Mouse (Mus musculus) MEL-GATA-1-ER (cell line): Measurements from ENCODE around the gene Myzap.
"Not testable (repeated sequence)": the region's sequence is repeated elsewhere in the genome, so short reads cannot be mapped to it uniquely, and the experiment has no call there.

ENCODE experiments used
- DNase-seq: peaks from one replicate; pipeline ENCODE4 v3.0.0-alpha.2; 2012; ENCODE audit warnings: low read depth; ENCODE audit errors: extremely low read depth

Gene Myzap

GRCm38 (mm10) chr9:71591938-71592548 is at the start of gene Myzap:
Myzap (minus strand) TSS chr9:71592360.
- DNase-seq = peak; percentile 57

GRCm38 (mm10) chr9:71640361-71640927 is 48.3 kb upstream of the Myzap start:
- no peak for DNase-seq

- DNase-seq = no peak
These were observed 46.0 kb upstream of the Myzap start for GRCm38 (mm10) chr9:71638198-71638597.

- DNase-seq = no peak
These were observed 44.7 kb upstream of the Myzap start for GRCm38 (mm10) chr9:71636854-71637253.

- no peak for DNase-seq
These were observed 43.5 kb upstream of the Myzap start for GRCm38 (mm10) chr9:71635627-71636026.

- DNase-seq = no peak
These were observed 42.8 kb upstream of the Myzap start for GRCm38 (mm10) chr9:71634916-71635315.

- DNase-seq = no peak
These were observed 36.8 kb upstream of the Myzap start for GRCm38 (mm10) chr9:71628921-71629320.

- no peak for DNase-seq
These were observed 36.1 kb upstream of the Myzap start for GRCm38 (mm10) chr9:71628286-71628685.

- DNase-seq = no peak
These were observed 33.8 kb upstream of the Myzap start for GRCm38 (mm10) chr9:71625961-71626360.

- no peak for DNase-seq
These were observed 32.8 kb upstream of the Myzap start for GRCm38 (mm10) chr9:71624793-71625495.

GRCm38 (mm10) chr9:71623871-71624569 is 31.9 kb upstream of the Myzap start:
- DNase-seq = no peak

- no peak for DNase-seq
These were observed 30.4 kb upstream of the Myzap start for GRCm38 (mm10) chr9:71622593-71622992.

GRCm38 (mm10) chr9:71621968-71622367 is 29.8 kb upstream of the Myzap start:
- DNase-seq = no peak

GRCm38 (mm10) chr9:71620116-71620515 is 28.0 kb upstream of the Myzap start:
- DNase-seq = not testable (repeated sequence)

- DNase-seq = no peak
These were observed 25.2 kb upstream of the Myzap start for GRCm38 (mm10) chr9:71617363-71617762.

GRCm38 (mm10) chr9:71616185-71616584 is 24.0 kb upstream of the Myzap start:
- DNase-seq = peak; percentile 77

- DNase-seq = no peak
These were observed 22.5 kb upstream of the Myzap start for GRCm38 (mm10) chr9:71614643-71615042.

- DNase-seq = no peak
These were observed 20.8 kb upstream of the Myzap start for GRCm38 (mm10) chr9:71612981-71613380.

GRCm38 (mm10) chr9:71611876-71612275 is 19.7 kb upstream of the Myzap start:
- DNase-seq = no peak

- DNase-seq = no peak
These were observed 16.9 kb upstream of the Myzap start for GRCm38 (mm10) chr9:71609010-71609409.

- DNase-seq = peak; percentile 87
These were observed 14.3 kb upstream of the Myzap start for GRCm38 (mm10) chr9:71606296-71607057.
